11 mouse cellular contexts compared by ENCODE assay signal in genomic region chr7:66409433-66409832, GRCm38 (mm10). TPM values are rescaled to one million over a fixed set of nuclear protein-coding genes. Genes with fewer than 3 reads are reported as not detected.
DNase-seq lines count a peak whose midpoint lies in the region; ATAC-seq lines count a peak whose summit lies in the region.
"Had no signal": no experiment of that assay in that cellular context is flagged by ENCODE, and none has a peak within 500 bp of the region (broad histone marks: within the 10 kb centered on the region; RNA-seq: fewer than 3 reads in every experiment).

No protein-coding gene starts in this region.

- peak; percentile 33; the same call in 1 of the 2 replicates for ATAC-seq in neural tube, embryonic 14.5 days (ENCODE audit: low read depth)

- H3K9ac ChIP-seq in neural tube, embryonic 14.5 days (replicated peaks; ENCODE audit: low read depth, low read length), result no peak overlapping the region

- peaks cover 10% of the 10 kb centered on the region; the same call in 1 of the 2 replicates for H3K27me3 ChIP-seq in limb, embryonic 10.5 days (ENCODE audit: low read depth, poor library complexity, severe bottlenecking)
- no peaks in the 10 kb centered on the region for H3K27me3 ChIP-seq in neural tube, embryonic 14.5 days (ENCODE audit: control insufficient read depth, insufficient read depth, low read length)

- peaks cover 23% of the 10 kb centered on the region for H3K4me1 ChIP-seq in limb, embryonic 10.5 days
- 0 out of 2 replicates have a peak, but pooled peaks cover 4% of the 10 kb centered on the region for H3K4me1 ChIP-seq in neural tube, embryonic 14.5 days (ENCODE audit: control insufficient read depth, insufficient read depth, low read length)

- H3K4me2 ChIP-seq in neural tube, embryonic 14.5 days (ENCODE audit: low read depth, low read length), result no peak overlapping the region

- H3K36me3 ChIP-seq in limb, embryonic 10.5 days, result no peaks in the 10 kb centered on the region
- H3K36me3 ChIP-seq in neural tube, embryonic 14.5 days (ENCODE audit: control insufficient read depth, insufficient read depth, low read length), result no peaks in the 10 kb centered on the region
- H3K36me3 ChIP-seq: G1E had no signal

- H3K4me3 ChIP-seq in limb, embryonic 10.5 days, result no peak overlapping the region
- no peak overlapping the region for H3K4me3 ChIP-seq in neural tube, embryonic 14.5 days (ENCODE audit: low read depth, low read length)

- DNase-seq in cerebellum, postnatal 10 days, result peak; percentile 74 to 80
- DNase-seq in cerebellum, adult 11-12 months, result no peak
- DNase-seq in layer of hippocampus, postnatal 10 days (ENCODE audit: low spot score in 2 of 2), result peak; percentile 58 to 61
- no peak for DNase-seq in layer of hippocampus, adult 9-10 months (ENCODE audit: low spot score)
- peak; percentile 35 for DNase-seq in adipocyte (ENCODE audit: low spot score)
- peak; percentile 60 for DNase-seq in limb, embryonic 10.5 days (ENCODE audit: low spot score)
- no peak for DNase-seq in B cell, adult 2 months

- H3K27ac ChIP-seq in limb, embryonic 10.5 days, result no peak overlapping the region
- H3K27ac ChIP-seq in neural tube, embryonic 14.5 days (ENCODE audit: low read depth, low read length), result no peak overlapping the region
- H3K27ac ChIP-seq: macrophage had no signal

- WGBS in limb, embryonic 10.5 days, result 70% methylated on average over 6 of the region's 6 CpGs
- WGBS in neural tube, embryonic 14.5 days, result 74% methylated on average over 6 of the region's 6 CpGs

- H3K9me3 ChIP-seq in limb, embryonic 10.5 days (replicated peaks), result no peaks in the 10 kb centered on the region
- no peaks in the 10 kb centered on the region for H3K9me3 ChIP-seq in neural tube, embryonic 14.5 days (ENCODE audit: control insufficient read depth, low read length)
- H3K9me3 ChIP-seq: G1E had no signal

RNA-seq across cellular contexts. Expression of gene Aldh1a3, which starts 17.9 kb away (rescaled TPM):
- 1 to 10 TPM in 1 of 2 experiments, under 1 TPM in 1; 0.94 to 1.4 TPM for total RNA-seq in layer of hippocampus, postnatal 10 days (2021)
- 1.1 and 1.5 TPM in 2 replicates for polyA plus RNA-seq in limb, embryonic 10.5 days (2016; fragmentation: Nextera tagmentation; extraction: Ambion mirVana)
- 3.0 and 3.5 TPM in 2 replicates for polyA plus RNA-seq in neural tube, embryonic 14.5 days (2014; fragmentation: Nextera tagmentation; extraction: Ambion mirVana)
- polyA plus RNA-seq: G1E, macrophage had no signal

RNA-seq across cellular contexts. Expression of gene Lrrk1, which starts 21.3 kb away (rescaled TPM):
- total RNA-seq in layer of hippocampus, postnatal 10 days (2021), result 1 to 10 TPM; 3.1 to 3.4 TPM
- 8.1 and 10.2 TPM in 2 replicates for polyA plus RNA-seq in limb, embryonic 10.5 days (2016; fragmentation: Nextera tagmentation; extraction: Ambion mirVana)
- 1.0 and 6.1 TPM in 2 replicates for polyA plus RNA-seq in neural tube, embryonic 14.5 days (2014; fragmentation: Nextera tagmentation; extraction: Ambion mirVana)
- polyA plus RNA-seq: G1E had no signal

RNA-seq across cellular contexts. Expression of gene Gm10974, which starts 43.7 kb away (rescaled TPM):
- not detected for total RNA-seq in layer of hippocampus, postnatal 10 days (2021)
- not detected in 2 replicates for polyA plus RNA-seq in limb, embryonic 10.5 days (2016; fragmentation: Nextera tagmentation; extraction: Ambion mirVana)
- not detected in 2 replicates for polyA plus RNA-seq in neural tube, embryonic 14.5 days (2014; fragmentation: Nextera tagmentation; extraction: Ambion mirVana)
- total RNA-seq: G1E; gastrocnemius, postnatal 4 days had no signal
- polyA plus RNA-seq: G1E, macrophage had no signal

Comparison
In these comparisons a context has a peak if more than half of its experiments do, and no peak if none do; other contexts are left out.
1. DNase-seq: peak in cerebellum, postnatal 10 days (2 of 2), layer of hippocampus, postnatal 10 days (2 of 2), adipocyte (single experiment) and limb, embryonic 10.5 days (single experiment); none in cerebellum, adult 11-12 months (single experiment), layer of hippocampus, adult 9-10 months (single experiment) and B cell, adult 2 months (0 of 2).